Mouse (Mus musculus) forebrain, embryonic 13.5 days (tissue): ENCODE measurements at regions not wholly inside any gene's neighbourhood (a gene's known extent, or its start where the extent isn't known, plus 50 kb on each side); places are given as distances from the start of the nearest gene placed in this dataset.

Source experiments
- ATAC-seq: fragments of 200-750 bp; cut with Nextera tagmentation; 2 replicates; pipeline ENCODE4 v1.8.0; 2017
- H3K27ac ChIP-seq: fragments of 300-500 bp; sonication (generic); 2 replicates; pipeline ENCODE4 v1.5.1; 2015; ENCODE audit warnings: inconsistent platforms, mild to moderate bottlenecking, moderate library complexity
- H3K27me3 ChIP-seq: fragments of 300-500 bp; sonication (generic); 2 replicates; pipeline ENCODE4 v1.6.1; 2015; ENCODE audit warnings: mild to moderate bottlenecking, inconsistent platforms
- H3K36me3 ChIP-seq: fragments of 300-500 bp; sonication (generic); 2 replicates; pipeline ENCODE4 v1.6.1; 2015; ENCODE audit warnings: mild to moderate bottlenecking, inconsistent platforms; ENCODE audit not compliant: poor library complexity, severe bottlenecking
- H3K4me1 ChIP-seq: fragments of 300-500 bp; sonication (generic); 2 replicates; pipeline ENCODE4 v1.6.1; 2015; ENCODE audit warnings: inconsistent platforms
- H3K4me2 ChIP-seq: fragments of 300-500 bp; sonication (generic); 2 replicates; pipeline ENCODE4 v1.6.1; 2015; ENCODE audit warnings: inconsistent platforms, mild to moderate bottlenecking, moderate library complexity
- H3K4me3 ChIP-seq: fragments of 300-500 bp; sonication (generic); 2 replicates; pipeline ENCODE4 v1.5.1; 2015; ENCODE audit warnings: mild to moderate bottlenecking, inconsistent platforms
- H3K9ac ChIP-seq: fragments of 300-500 bp; sonication (generic); 2 replicates; pipeline ENCODE4 v1.6.1; 2015; ENCODE audit warnings: mild to moderate bottlenecking, inconsistent platforms
- H3K9me3 ChIP-seq: fragments of 300-500 bp; sonication (generic); replicated peaks from 2 replicates; pipeline ENCODE4 v1.6.1; 2016; ENCODE audit warnings: inconsistent platforms
- WGBS: fragments of 180-500 bp; shearing (Covaris S2); methylation state at CpG from one replicate; pipeline ENCODE4 v1.1.7; 2015; 5-methylcytosine and 5-hydroxymethylcytosine counted together

DNA sequence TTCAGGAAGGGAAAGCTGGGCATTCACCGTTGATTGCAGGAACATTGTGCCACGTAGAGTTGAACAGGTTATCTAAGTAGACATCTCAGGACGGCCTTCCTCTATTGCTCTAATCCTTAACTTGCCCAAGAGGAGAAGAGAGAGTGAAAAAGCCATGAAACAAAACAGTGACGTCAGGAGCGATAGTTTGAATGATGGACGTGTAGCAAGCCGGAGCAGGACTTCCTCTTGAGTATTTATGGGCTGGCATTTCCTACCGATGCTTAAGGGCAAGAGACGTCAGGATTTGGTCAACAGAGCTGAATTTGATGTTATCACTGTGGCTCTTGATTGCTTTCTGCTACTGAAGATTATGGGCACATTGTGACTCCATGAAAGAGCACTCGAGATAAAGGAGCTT lies 130.5 kb upstream of the Arhgap28 start:
- WGBS = 89% methylated on average over 10 of the region's 10 CpGs
- ATAC-seq = no peak
- Histone ChIP-seq H3K9me3 (no peaks in the 10 kb centered on the region), H3K4me2 (no peak overlapping the region), H3K9ac (no peak overlapping the region), H3K27me3 (no peaks in the 10 kb centered on the region), H3K36me3 (no peaks in the 10 kb centered on the region), H3K4me3 (no peak overlapping the region), H3K4me1 (no peaks in the 10 kb centered on the region), H3K27ac (no peak overlapping the region)

DNA sequence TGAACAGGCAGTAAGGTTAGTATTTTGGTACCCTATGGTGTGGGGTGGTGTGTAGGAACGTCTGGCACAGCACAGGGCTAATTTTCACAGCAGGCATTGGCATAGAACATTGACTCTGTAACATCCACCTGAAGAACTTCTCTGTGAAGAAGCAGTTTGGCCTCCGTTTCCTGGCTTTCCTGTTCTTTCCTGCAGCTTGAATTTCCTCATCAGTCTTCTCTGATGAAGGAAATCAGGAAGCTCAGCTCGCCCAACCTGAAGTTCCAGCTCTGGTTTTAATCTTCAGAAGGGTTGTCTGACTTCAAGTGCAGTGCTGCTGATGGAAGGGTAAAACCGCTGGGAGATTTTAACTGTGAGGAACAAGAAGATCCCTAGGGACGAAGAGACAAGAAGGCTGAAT lies 131.5 kb upstream of the Arhgap28 start:
- Histone ChIP-seq H3K27ac (no peak overlapping the region), H3K4me3 (no peak overlapping the region), H3K4me2 (no peak overlapping the region), H3K36me3 (no peaks in the 10 kb centered on the region), H3K4me1 (no peaks in the 10 kb centered on the region), H3K27me3 (no peaks in the 10 kb centered on the region), H3K9me3 (no peaks in the 10 kb centered on the region), H3K9ac (no peak overlapping the region)
- ATAC-seq = no peak
- whole genome bisulfite sequencing = 74% methylated on average over 5 of the region's 5 CpGs

- no peak overlapping the region for H3K27ac ChIP-seq
- WGBS = 92% methylated on average over 7 of the region's 7 CpGs
- H3K4me2 ChIP-seq = no peak overlapping the region
- no peaks in the 10 kb centered on the region for H3K27me3 ChIP-seq
- no peaks in the 10 kb centered on the region for H3K4me1 ChIP-seq
- H3K36me3 ChIP-seq = no peaks in the 10 kb centered on the region
- H3K9ac ChIP-seq = no peak overlapping the region
- H3K4me3 ChIP-seq = no peak overlapping the region
- H3K9me3 ChIP-seq = peaks cover 5% of the 10 kb centered on the region; the same call in 1 of the 2 replicates
- ATAC-seq = no peak
Measured at GRCm38 (mm10) chr17:68143307-68143706, 130.3 kb upstream of the L3mbtl4 start.

DNA sequence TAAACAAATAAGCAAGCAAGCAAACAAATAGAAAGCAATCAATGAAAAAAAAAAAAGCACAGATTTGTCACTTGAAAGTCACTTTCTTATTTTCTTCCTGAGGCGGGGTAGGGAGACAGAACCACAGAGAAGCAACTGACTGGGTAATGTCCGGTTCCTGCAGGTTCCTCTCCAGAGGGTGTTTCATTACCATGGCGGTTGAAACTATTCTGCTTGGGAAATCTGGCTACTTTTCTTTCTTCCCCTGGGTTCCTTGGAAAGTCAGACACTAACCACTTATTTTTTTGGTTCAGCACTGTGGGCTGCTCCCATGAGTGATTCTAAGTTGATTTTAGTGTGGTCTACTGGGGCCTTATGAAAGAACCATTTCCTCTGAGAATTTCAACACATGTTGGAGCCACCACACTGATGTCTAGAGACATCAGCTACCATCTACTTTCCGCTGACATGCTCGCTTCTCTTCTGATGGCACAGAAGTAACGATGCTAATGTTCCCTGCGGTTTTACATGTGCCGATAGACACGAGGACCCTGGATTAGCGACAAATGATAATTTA lies 124.3 kb upstream of the L3mbtl4 start:
- no peaks in the 10 kb centered on the region for H3K4me1 ChIP-seq
- no peak for ATAC-seq
- no peak overlapping the region for H3K4me2 ChIP-seq
- H3K4me3 ChIP-seq = no peak overlapping the region
- H3K27me3 ChIP-seq = no peaks in the 10 kb centered on the region
- no peak overlapping the region for H3K9ac ChIP-seq
- no peak overlapping the region for H3K27ac ChIP-seq
- peaks cover 5% of the 10 kb centered on the region; the same call in 1 of the 2 replicates for H3K9me3 ChIP-seq
- WGBS = 92% methylated on average over 10 of the region's 10 CpGs
- H3K36me3 ChIP-seq = no peaks in the 10 kb centered on the region

DNA sequence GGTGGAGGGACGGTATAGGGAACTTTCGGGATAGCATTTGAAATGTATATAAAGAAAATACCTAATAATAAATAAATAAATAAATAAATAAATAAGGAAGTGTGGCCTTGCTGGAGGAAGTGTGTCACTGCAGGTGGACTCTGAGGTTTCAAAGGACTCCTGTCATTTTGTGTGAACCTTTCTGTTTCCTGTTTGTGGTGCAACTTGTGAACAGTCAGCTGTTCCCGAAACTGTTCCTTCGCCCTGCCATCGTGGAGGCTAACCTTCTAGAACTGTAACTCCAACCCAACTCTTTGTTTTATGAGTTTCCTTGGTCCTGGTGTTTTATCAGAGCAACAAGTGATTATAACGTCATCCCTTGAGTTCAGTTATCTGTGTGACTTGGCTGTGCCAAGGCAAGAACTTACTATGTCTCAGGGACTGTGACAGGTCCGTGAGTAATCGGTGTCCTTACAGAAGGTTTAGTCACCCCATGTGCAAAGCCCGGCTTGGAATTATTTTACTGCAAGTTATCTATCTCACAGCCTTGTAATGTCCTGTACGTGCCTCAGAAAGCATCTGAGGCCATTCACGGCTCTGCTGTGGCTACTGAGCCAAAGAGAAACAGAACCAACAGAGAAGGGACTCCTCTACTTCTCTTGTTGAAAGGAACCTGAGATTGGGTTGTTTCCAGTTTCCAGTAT lies 121.0 kb upstream of the L3mbtl4 start:
- no peak for ATAC-seq
- no peaks in the 10 kb centered on the region for H3K9me3 ChIP-seq
- H3K27ac ChIP-seq = no peak overlapping the region

DNA sequence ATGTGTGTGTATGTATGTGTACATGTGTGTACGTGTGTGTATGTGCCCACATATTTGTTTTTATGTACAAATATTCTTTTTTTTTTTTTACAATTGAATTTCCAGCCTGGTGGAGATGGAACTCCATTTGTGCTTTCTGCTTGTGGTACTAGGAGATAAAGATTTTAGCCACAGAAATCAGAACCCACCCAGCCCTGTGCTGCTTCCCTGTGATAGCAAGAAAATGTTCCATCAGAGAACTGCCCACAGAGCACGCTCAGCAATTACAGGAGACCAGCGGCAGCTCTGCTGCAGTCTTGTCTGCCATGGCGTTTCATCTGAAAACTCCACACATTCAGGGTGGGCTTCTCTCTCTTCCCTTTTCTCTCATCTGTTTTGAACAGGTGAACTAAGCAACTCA lies 118.7 kb upstream of the L3mbtl4 start:
- H3K4me2 ChIP-seq = no peak overlapping the region
- no peak overlapping the region for H3K4me3 ChIP-seq
- no peak overlapping the region for H3K9ac ChIP-seq
- WGBS = 87% methylated on average over 4 of the region's 4 CpGs
- 0 out of 2 replicates have a peak, but pooled peaks cover 8% of the 10 kb centered on the region for H3K4me1 ChIP-seq
- H3K9me3 ChIP-seq = no peaks in the 10 kb centered on the region
- no peaks in the 10 kb centered on the region for H3K36me3 ChIP-seq
- no peak for ATAC-seq
- no peak overlapping the region for H3K27ac ChIP-seq
- no peaks in the 10 kb centered on the region for H3K27me3 ChIP-seq

More for the DNA sequence above, 121.0 kb upstream of the L3mbtl4 start:
- 90% methylated on average over 11 of the region's 11 CpGs for WGBS
- H3K27me3 ChIP-seq = no peaks in the 10 kb centered on the region
- no peak overlapping the region for H3K9ac ChIP-seq
- no peaks in the 10 kb centered on the region for H3K36me3 ChIP-seq
- no peak overlapping the region for H3K4me3 ChIP-seq
- no peak overlapping the region for H3K4me2 ChIP-seq
- H3K4me1 ChIP-seq = no peaks in the 10 kb centered on the region

- ATAC-seq = peak; percentile 90
- H3K9me3 ChIP-seq = no peaks in the 10 kb centered on the region
- 13% methylated on average over 13 of the region's 13 CpGs for WGBS
- peak overlapping the region; percentile 27 for H3K4me2 ChIP-seq
- H3K4me1 ChIP-seq = 0 out of 2 replicates have a peak, but pooled peaks cover 8% of the 10 kb centered on the region
- H3K27ac ChIP-seq = peak overlapping the region; percentile 7; the same call in 1 of the 2 replicates
- no peak overlapping the region for H3K4me3 ChIP-seq
- 0 out of 2 replicates have a peak overlapping the region, but pooled peaks have one; percentile 6 for H3K9ac ChIP-seq
- H3K36me3 ChIP-seq = no peaks in the 10 kb centered on the region
- H3K27me3 ChIP-seq = no peaks in the 10 kb centered on the region
Measured at GRCm38 (mm10) chr17:68158172-68158651, 115.4 kb upstream of the L3mbtl4 start.

GRCm38 (mm10) chr17:68161107-68161506 lies 112.5 kb upstream of the L3mbtl4 start:
- H3K4me1 ChIP-seq = peaks cover 12% of the 10 kb centered on the region; the same call in 1 of the 2 replicates
- ATAC-seq = no peak
- H3K27ac ChIP-seq = no peak overlapping the region
- H3K9me3 ChIP-seq = no peaks in the 10 kb centered on the region
- 83% methylated on average over 2 of the region's 2 CpGs for WGBS
- H3K4me3 ChIP-seq = no peak overlapping the region
- H3K9ac ChIP-seq = no peak overlapping the region
- H3K27me3 ChIP-seq = no peaks in the 10 kb centered on the region
- H3K4me2 ChIP-seq = no peak overlapping the region
- no peaks in the 10 kb centered on the region for H3K36me3 ChIP-seq

DNA sequence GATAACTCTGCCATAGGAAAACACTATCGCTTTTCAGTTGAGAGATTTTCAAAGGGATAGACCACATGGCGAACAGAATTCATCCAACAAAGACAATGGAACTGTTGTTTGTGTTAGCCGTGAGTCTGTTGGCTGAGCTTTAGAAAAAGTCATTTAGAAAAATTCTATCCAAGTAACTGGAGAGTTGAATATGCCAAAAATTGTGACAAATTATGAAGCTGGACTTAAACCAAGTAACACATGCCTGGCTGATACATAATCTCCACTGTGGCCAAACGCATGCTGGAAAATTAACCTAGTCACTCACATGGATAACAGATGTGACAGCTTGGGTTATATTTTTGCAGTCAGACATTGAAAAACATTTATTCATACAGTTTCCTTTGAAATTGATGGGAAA lies 110.1 kb upstream of the L3mbtl4 start:
- no peak overlapping the region for H3K27ac ChIP-seq
- peak; percentile 39; the same call in 1 of the 2 replicates for ATAC-seq
- no peaks in the 10 kb centered on the region for H3K36me3 ChIP-seq
- no peak overlapping the region for H3K9ac ChIP-seq
- H3K9me3 ChIP-seq = no peaks in the 10 kb centered on the region
- no peak overlapping the region for H3K4me3 ChIP-seq
- 55% methylated on average over 4 of the region's 4 CpGs for WGBS
- H3K4me2 ChIP-seq = no peak overlapping the region
- H3K4me1 ChIP-seq = peaks cover 5% of the 10 kb centered on the region; the same call in 1 of the 2 replicates
- no peaks in the 10 kb centered on the region for H3K27me3 ChIP-seq

GRCm38 (mm10) chr17:68164666-68165065 lies 108.9 kb upstream of the L3mbtl4 start:
- Histone ChIP-seq H3K4me3 (no peak overlapping the region), H3K36me3 (no peaks in the 10 kb centered on the region), H3K9me3 (no peaks in the 10 kb centered on the region), H3K4me2 (no peak overlapping the region), H3K9ac (no peak overlapping the region), H3K27ac (no peak overlapping the region), H3K27me3 (no peaks in the 10 kb centered on the region), H3K4me1 (peaks cover 5% of the 10 kb centered on the region; the same call in 1 of the 2 replicates)
- ATAC-seq = no peak
- 81% methylated on average over 2 of the region's 2 CpGs for WGBS

DNA sequence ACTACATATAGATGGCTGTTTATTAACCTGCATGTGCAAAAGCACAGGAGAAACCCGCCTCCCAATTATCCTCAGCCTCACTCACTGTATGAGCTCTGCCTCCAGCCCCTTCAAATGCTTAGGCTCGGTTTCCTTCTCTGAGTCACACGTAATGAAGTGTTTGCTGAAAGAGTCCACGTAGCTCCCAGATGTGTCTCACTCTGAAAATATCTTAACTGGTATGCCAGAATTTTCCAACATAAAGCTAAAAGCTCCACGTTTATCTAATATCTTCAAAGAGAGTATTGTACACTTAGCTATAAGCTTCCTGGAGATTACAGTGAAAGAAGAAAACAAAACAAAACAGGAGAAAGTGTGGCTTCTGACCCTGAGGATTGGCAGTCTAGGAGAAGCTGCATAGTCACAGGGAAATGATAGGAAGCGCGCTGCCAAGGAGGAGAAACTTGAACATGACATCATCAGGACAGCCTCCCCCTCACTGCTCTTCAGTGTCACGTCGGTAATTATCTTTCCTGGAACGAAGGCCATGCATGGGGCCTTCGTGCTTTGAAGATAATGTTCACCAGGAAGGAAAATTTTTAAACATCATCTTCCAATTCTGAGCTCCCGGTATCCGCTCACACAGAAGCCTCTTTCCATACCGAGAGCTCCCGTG lies 108.3 kb upstream of the L3mbtl4 start:
- Histone ChIP-seq H3K4me3 (no peak overlapping the region), H3K4me1 (peaks cover 5% of the 10 kb centered on the region; the same call in 1 of the 2 replicates), H3K27me3 (no peaks in the 10 kb centered on the region), H3K9ac (no peak overlapping the region), H3K27ac (no peak overlapping the region), H3K4me2 (no peak overlapping the region), H3K36me3 (no peaks in the 10 kb centered on the region), H3K9me3 (no peaks in the 10 kb centered on the region)
- no peak for ATAC-seq
- WGBS = 62% methylated on average over 15 of the region's 15 CpGs

DNA sequence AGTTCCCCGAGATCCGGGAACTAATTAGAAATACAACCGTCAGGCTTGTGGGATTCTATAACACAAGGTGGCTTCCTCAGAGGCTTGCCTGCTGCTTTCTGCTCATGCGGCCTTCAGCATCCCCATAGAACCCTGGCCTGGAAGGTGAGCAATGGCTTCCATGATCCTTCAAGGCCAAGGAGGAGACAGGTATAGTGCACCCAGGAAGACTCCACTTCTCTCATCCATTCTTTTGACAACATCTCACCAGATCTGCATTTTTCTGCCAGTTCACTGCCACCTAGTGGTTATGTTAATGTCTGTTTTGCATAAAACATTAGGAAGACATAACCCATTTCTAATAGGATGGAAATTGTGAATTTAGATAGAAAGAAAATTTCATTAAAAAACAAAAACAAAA lies 107.2 kb upstream of the L3mbtl4 start:
- no peak overlapping the region for H3K27ac ChIP-seq
- H3K36me3 ChIP-seq = no peaks in the 10 kb centered on the region
- H3K4me2 ChIP-seq = no peak overlapping the region
- no peak overlapping the region for H3K4me3 ChIP-seq
- H3K27me3 ChIP-seq = no peaks in the 10 kb centered on the region
- ATAC-seq = peak; percentile 46
- H3K4me1 ChIP-seq = peaks cover 5% of the 10 kb centered on the region; the same call in 1 of the 2 replicates
- no peak overlapping the region for H3K9ac ChIP-seq
- no peaks in the 10 kb centered on the region for H3K9me3 ChIP-seq
- WGBS = 73% methylated on average over 4 of the region's 4 CpGs
